Mouse (Mus musculus): ENCODE data around the gene Emp3.

GRCm38 (mm10) chr7:45928626-45929295 is 7.6 kb upstream of the Emp3 start:
- TF ChIP-seq EP300 (IDR thresholded peaks at IDR 0.05) (no peak), CTCF (IDR thresholded peaks at IDR 0.05) (no peak)

Data from lung, postnatal 0 days (tissue).